Mouse (Mus musculus): ENCODE measurements around the gene Lrrc52.

Lrrc52 gene

GRCm38 (mm10) chr1:167436186-167436975 is 30.2 kb downstream of the Lrrc52 start:
- peak in 1 of 2 experiments; percentile 40 for DNase-seq (ENCODE audit: low spot score in 2 of 2)

DNA sequence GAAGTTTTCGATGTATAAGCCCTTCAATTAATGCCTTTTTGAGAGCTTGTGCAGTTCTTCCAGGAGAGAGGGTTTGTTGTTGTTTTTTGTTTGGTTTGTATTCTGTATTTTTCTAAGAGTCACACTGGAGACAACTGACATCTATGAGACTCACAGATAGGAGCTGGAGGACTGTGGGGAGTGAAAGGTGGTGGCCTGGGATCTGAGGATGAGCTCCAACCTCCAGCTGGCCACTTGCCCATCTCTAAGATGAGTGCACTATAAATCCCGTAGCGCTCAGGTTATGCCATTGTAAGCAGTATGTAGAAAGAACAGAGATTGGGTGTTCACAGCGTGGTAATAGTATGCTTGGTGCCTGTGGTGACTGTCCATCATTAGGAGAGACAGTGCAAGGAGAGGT is 31.6 kb downstream of the Lrrc52 start:
- DNase-seq (ENCODE audit: low spot score in 2 of 2), result peak in 1 of 2 experiments; percentile 13

DNA sequence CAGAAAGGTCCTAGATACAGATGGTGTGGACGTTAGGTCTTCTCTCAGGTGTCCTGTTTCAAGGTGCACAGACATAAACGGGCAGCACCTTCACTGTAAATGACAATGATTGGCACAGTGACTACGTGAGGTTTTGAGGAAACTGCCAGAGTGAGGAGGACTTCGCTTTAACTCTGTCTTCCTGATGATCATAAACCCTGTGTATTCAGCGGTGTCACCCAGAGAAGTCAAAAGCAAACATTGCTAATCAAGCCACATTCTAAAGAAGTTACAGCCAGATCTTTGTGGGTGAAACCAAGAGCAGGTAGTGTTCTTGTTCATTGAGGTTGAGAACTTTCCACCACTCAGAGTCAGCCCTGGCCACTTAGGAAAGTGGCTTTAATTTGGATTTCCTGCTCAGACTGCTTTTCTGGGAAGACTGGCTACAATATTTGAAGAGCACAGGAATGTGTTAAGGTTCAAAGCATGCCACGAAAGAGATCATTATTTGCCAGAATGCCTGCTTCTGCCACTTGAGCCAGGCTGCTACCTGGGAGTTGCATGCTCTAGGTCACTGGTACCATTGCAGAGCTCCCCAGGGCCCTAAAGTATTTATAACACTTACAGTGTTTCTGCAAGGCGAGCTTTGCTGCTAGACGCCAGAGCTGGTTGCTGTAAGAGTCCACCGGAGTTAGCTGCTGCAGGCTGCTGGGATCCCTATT is 35.5 kb downstream of the Lrrc52 start:
- peak in 1 of 2 experiments; percentile 19 for DNase-seq (ENCODE audit: low spot score in 2 of 2)

DNA sequence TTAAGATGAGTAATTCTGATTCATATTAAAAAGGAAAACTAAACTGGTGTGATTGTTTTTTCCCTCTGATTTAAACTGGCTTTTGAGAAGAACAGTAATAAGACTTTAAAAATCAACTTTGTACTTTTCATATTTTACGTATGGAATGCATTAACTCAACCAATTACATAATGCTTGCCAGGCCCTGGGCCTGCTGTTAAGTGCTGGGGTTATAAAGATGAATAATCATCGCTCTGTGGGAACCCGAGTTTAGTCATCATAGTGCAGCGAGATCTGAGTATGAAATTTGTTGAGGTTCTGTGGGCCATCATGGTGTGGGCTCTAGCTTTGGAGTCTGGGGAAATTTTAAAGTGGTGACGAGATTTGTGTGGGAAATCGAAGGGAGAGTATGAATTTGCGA is 39.9 kb downstream of the Lrrc52 start:
- DNase-seq (ENCODE audit: low spot score in 2 of 2), result no peak

- DNase-seq (ENCODE audit: low spot score in 2 of 2), result peak in 1 of 2 experiments; percentile 30
Measured at GRCm38 (mm10) chr1:167425572-167425971, 41.0 kb downstream of the Lrrc52 start.

DNA sequence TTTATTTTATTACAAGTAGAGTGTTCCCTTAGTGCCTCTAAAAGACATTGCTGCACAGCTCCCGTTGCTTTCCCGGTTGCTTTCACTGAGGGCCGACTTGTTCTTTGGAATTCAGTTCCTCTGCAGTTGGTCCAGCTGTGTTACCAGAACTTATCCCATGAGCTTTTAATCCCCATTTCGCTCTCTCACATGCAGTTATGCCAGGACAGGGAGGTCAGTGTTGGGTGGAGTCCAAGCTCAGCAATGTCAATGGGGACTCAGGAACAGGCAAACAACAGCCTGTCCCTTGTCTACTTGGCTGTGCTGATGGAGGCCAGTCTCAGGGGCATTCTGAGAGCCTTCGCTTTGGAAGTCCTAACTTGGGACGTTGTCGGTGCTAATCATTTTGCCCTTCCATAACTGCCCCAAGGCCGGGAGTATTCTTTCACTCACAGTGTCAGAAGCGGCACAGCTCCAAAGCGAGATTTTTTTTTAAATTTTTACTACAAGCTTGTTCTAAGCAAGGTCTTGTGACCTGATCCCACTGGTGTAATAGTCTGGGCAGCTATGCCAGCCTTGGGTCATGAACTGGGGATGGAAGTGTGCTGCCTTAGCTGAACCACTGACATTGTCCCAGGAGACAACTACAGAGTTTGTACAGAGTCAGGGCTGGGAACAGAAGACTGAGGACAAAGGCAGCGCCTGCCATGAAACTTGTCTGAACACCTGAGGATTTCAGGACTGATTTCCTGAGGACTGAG is 43.9 kb downstream of the Lrrc52 start:
- DNase-seq (ENCODE audit: low spot score in 2 of 2), result no peak

DNA sequence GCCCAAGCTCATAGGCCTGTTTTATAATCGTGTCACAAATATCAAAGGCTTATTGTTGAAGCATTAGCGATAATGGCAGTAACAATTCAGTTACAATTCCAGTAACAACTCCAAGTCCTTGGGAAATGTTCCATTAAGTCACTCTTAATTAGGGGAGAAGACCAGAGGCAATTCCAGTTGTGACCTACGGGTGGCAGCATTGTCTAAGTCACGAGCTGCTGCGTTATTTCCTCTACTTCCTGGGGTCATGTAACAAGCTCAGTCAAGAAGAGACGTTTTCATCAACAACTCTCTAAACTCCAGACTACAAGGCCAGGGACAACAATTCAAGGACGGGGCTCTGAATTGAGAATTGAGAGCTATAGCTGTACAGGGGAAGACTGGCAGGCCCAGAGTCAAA is 51.7 kb downstream of the Lrrc52 start:
- peak; percentile 48 to 73 for DNase-seq (ENCODE audit: low spot score in 2 of 2)

GRCm38 (mm10) chr1:167411991-167412715 is 54.4 kb downstream of the Lrrc52 start:
- DNase-seq (ENCODE audit: low spot score in 2 of 2), result no peak

GRCm38 (mm10) chr1:167409601-167410000 is 57.0 kb downstream of the Lrrc52 start:
- no peak for DNase-seq (ENCODE audit: low spot score in 2 of 2)

- no peak for DNase-seq (ENCODE audit: low spot score in 2 of 2)
Measured at GRCm38 (mm10) chr1:167405237-167405636, 61.3 kb downstream of the Lrrc52 start.

Measured in urinary bladder, postnatal 4 days (tissue).